Mouse (Mus musculus) CH12.LX (cell line): ENCODE results near the gene Ptger3. TPM values are rescaled to one million over a fixed set of nuclear protein-coding genes. Genes with fewer than 3 reads are reported as not detected.

Source experiments
- DNase-seq: peaks from one replicate; pipeline ENCODE4 v3.0.0-alpha.2; 2013; ENCODE audit errors: extremely low read depth
- H3K27ac ChIP-seq: 2 replicates; pipeline ENCODE4 v1.5.1; 2012; ENCODE audit warnings: low read depth, mild to moderate bottlenecking, control low read depth, moderate library complexity; ENCODE audit not compliant: insufficient read depth
- H3K27me3 ChIP-seq: replicated peaks from 2 replicates; pipeline ENCODE3; 2012; ENCODE audit warnings: inconsistent platforms
- H3K36me3 ChIP-seq, 2 experiments: replicated peaks in 1 of 2; 2 replicates each; pipeline versions ENCODE3 to v1.6.1; 2012; ENCODE audit warnings: inconsistent platforms in 1 of 2, low read length in 1 of 2, mild to moderate bottlenecking in 1 of 2, mixed read lengths in 1 of 2, moderate library complexity in 1 of 2; ENCODE audit not compliant: control insufficient read depth in 1 of 2, insufficient read depth in 1 of 2
- H3K4me1 ChIP-seq, 2 experiments: 2 replicates each; pipeline ENCODE4 v1.6.1; 2012; ENCODE audit warnings: inconsistent platforms in 1 of 2, moderate library complexity in 1 of 2; ENCODE audit not compliant: insufficient read depth in 2 of 2, control insufficient read depth in 1 of 2
- H3K4me2 ChIP-seq: 2 replicates; pipeline ENCODE4 v1.6.1; 2012; ENCODE audit warnings: low read depth, mild to moderate bottlenecking, control low read depth; ENCODE audit not compliant: poor library complexity, insufficient read depth, severe bottlenecking
- H3K4me3 ChIP-seq, 3 experiments: fragments of 150-350 bp in 1 of 3; sonication (generic) in 1 of 3; replicated peaks in 1 of 3; 2 replicates each; pipeline versions ENCODE3 to v1.5.1; 2011 to 2012; ENCODE audit warnings: low read depth in 2 of 3, low read length in 2 of 3, mild to moderate bottlenecking in 2 of 3, moderate library complexity in 2 of 3, control low read depth in 1 of 3, improper control_type of control experiment in 1 of 3, inconsistent platforms in 1 of 3, mixed read lengths in 1 of 3; ENCODE audit not compliant: poor library complexity in 1 of 3
- H3K79me2 ChIP-seq: replicated peaks from 2 replicates; pipeline ENCODE4 v1.6.1; 2012; ENCODE audit warnings: mild to moderate bottlenecking, moderate library complexity; ENCODE audit not compliant: control insufficient read depth, poor library complexity, insufficient read depth, severe bottlenecking; ENCODE audit errors: extremely low read depth
- H3K9ac ChIP-seq: 2 replicates; pipeline ENCODE4 v1.6.1; 2012; ENCODE audit warnings: low read depth, mild to moderate bottlenecking, control low read depth, moderate library complexity; ENCODE audit not compliant: insufficient read depth
- H3K9me3 ChIP-seq: replicated peaks from 2 replicates; pipeline ENCODE3; 2012; ENCODE audit warnings: low read length, inconsistent platforms, mixed read lengths
- NELFE ChIP-seq: IDR thresholded peaks from 2 replicates; pipeline ENCODE4 v1.6.1; 2011; ENCODE audit warnings: low read depth, low read length, improper control_type of control experiment
- RAD21 ChIP-seq: IDR thresholded peaks from 2 replicates; pipeline ENCODE4 v1.6.1; 2011; ENCODE audit warnings: low read depth, mild to moderate bottlenecking, low read length, improper control_type of control experiment, moderate library complexity
- RCOR1 ChIP-seq: conservative IDR thresholded peaks from 2 replicates; pipeline ENCODE4 v1.6.1; 2012; ENCODE audit warnings: low read depth, mild to moderate bottlenecking, inconsistent platforms, low read length, improper control_type of control experiment
- SIN3A ChIP-seq: IDR thresholded peaks from 2 replicates; pipeline ENCODE4 v1.6.1; 2012; ENCODE audit warnings: low read length, improper control_type of control experiment, inconsistent platforms
- dilution Hi-C: fragments of 300-500 bp; cut with MboI; formaldehyde crosslinking; loops from 2 replicates; pipeline ENCODE4 v1.14.3; 2020; ENCODE audit warnings: low sequenced_read_pairs; ENCODE audit not compliant: extremely low pct_unique_long_range_greater_than_20kb, extremely low pct_ligation_motif_present
- in situ Hi-C: fragments of 300-500 bp; cut with MboI; formaldehyde crosslinking; loops from 3 replicates; pipeline ENCODE4 v1.14.3; 2019; ENCODE audit warnings: low sequenced_read_pairs, low pct_ligation_motif_present, low pct_unique_long_range_greater_than_20kb, mixed read lengths
- polyA plus RNA-seq: library from polyadenylated mRNA; unstranded; fragments of >175 nt; gene quantifications from 2 replicates; pipeline ENCODE4 v1.2.1, GENCODE M21; 2012; ENCODE audit warnings: low read depth; ENCODE audit not compliant: insufficient read length
- total RNA-seq, 2 experiments: library from RNA; depleted of rRNA; stranded (reverse); fragments of 300-350 nt in 1 of 2; fragments of >200 nt in 1 of 2; gene quantifications; 2 replicates each; pipeline ENCODE4 v1.2.3; 2012 to 2014

The Ptger3 gene
- total and polyA plus RNA-seq, 3 experiments: 0.06 TPM; not detected in 2

DNA sequence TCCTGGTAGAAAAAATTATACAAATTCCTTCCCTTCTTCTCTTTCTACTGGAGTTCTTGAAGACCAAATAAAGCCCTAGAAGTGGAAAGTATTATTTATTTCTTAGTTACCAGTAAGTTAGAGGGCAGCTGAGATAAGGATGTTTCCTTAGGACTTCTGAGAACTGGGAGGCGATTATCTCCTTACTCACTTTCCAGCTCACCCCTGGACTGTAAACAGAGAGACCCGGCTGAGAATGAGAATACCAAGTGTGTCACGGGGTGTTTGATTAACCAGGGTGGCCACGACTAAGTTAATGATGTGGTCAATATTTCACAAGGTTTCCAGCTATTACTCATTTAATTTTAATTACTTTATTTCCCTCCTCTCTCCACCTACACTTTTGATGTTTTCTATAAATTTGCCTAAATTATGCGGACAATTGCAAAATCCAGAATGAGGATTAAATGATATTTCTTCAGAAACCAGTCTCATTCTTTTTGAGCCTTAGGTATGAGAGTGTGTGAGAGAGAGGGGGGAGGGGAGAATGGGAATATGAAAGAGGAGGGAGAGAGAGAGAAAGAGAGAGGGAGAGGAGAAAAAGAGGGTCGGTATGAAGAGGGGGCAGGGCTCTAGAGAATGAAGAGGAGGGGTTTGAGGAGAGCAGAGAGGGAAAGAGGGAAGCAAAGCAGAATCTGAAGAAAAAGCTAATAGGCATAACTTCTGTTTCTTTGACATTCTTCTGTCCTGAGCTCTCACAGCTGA, 121.9 kb downstream of the Ptger3 start:
- Histone ChIP-seq H3K9ac (no peak overlapping the region), H3K4me1 (no peaks in the 10 kb centered on the region), H3K4me2 (no peak overlapping the region), H3K4me3 (no peak overlapping the region), H3K27ac (no peak overlapping the region), H3K36me3 (no peaks in the 10 kb centered on the region), H3K79me2 (no peaks in the 10 kb centered on the region), H3K9me3 (no peaks in the 10 kb centered on the region), H3K27me3 (no peaks in the 10 kb centered on the region)
- dilution Hi-C loops: no loop called here
- DNase-seq: no peak
- in situ Hi-C loops: no loop called here
- TF ChIP-seq RCOR1 (no peak), SIN3A (no peak), NELFE (no peak), RAD21 (no peak)

Other genes starting within 250 kb of the Ptger3 start
- gene Zranb2, start 32.7 kb upstream of the Ptger3 start, total RNA-seq (2012; rRNA removed): 87.5 and 116 TPM in 2 replicates
- 240 and 260 TPM in 2 replicates for gene Zranb2, start 32.7 kb upstream of the Ptger3 start, total RNA-seq (2014; rRNA removed)
- gene Zranb2, start 32.7 kb upstream of the Ptger3 start, polyA plus RNA-seq: 346 and 358 TPM in 2 replicates